Mouse (Mus musculus) limb, embryonic 14.5 days (tissue): ENCODE results near the gene Rab3a. TPM values are rescaled to one million over a fixed set of nuclear protein-coding genes. Genes with fewer than 3 reads are reported as not detected.

Source experiments
- ATAC-seq: fragments of 200-750 bp; cut with Nextera tagmentation; 2 replicates; pipeline ENCODE4 v1.8.0; 2017; ENCODE audit warnings: low read depth, moderate number of reproducible peaks, moderate TSS enrichment; ENCODE audit not compliant: low FRiP score
- DNase-seq: peaks from one replicate; pipeline ENCODE4 v3.0.0-alpha.2; 2015; ENCODE audit warnings: low spot score
- H3K27ac ChIP-seq: fragments of 300-500 bp; sonication (generic); replicated peaks from 2 replicates; pipeline ENCODE4 v1.5.1; 2014; ENCODE audit warnings: low read depth, mild to moderate bottlenecking, low read length, moderate library complexity, mixed read lengths
- H3K27me3 ChIP-seq: fragments of 300-500 bp; sonication (generic); 2 replicates; pipeline ENCODE4 v1.6.1; 2014; ENCODE audit warnings: low read length, mixed read lengths; ENCODE audit not compliant: control insufficient read depth, insufficient read depth
- H3K36me3 ChIP-seq: fragments of 300-500 bp; sonication (generic); 2 replicates; pipeline ENCODE4 v1.6.1; 2014; ENCODE audit warnings: mild to moderate bottlenecking, low read length, moderate library complexity, mixed read lengths; ENCODE audit not compliant: control insufficient read depth, insufficient read depth
- H3K4me1 ChIP-seq: fragments of 300-500 bp; sonication (generic); 2 replicates; pipeline ENCODE4 v1.6.1; 2014; ENCODE audit warnings: antibody characterized with exemption, low read length, mixed read lengths; ENCODE audit not compliant: control insufficient read depth, insufficient read depth
- H3K4me2 ChIP-seq: fragments of 300-500 bp; sonication (generic); replicated peaks from 2 replicates; pipeline ENCODE4 v1.6.1; 2014; ENCODE audit warnings: low read depth, mild to moderate bottlenecking, low read length, moderate library complexity; ENCODE audit not compliant: severe bottlenecking
- H3K4me3 ChIP-seq: fragments of 300-500 bp; sonication (generic); replicated peaks from 2 replicates; pipeline ENCODE4 v1.5.1; 2014; ENCODE audit warnings: low read length
- H3K9ac ChIP-seq: fragments of 300-500 bp; sonication (generic); 2 replicates; pipeline ENCODE4 v1.6.1; 2014; ENCODE audit warnings: mild to moderate bottlenecking, low read depth, low read length, moderate library complexity; ENCODE audit not compliant: severe bottlenecking
- H3K9me3 ChIP-seq: fragments of 300-500 bp; sonication (generic); 2 replicates; pipeline ENCODE4 v1.6.1; 2016; ENCODE audit warnings: low read length; ENCODE audit not compliant: control insufficient read depth
- POLR2A ChIP-seq: fragments of 200-500 bp; IDR thresholded peaks from 2 replicates; pipeline ENCODE4 v1.8.0; 2012; ENCODE audit warnings: inconsistent platforms, mild to moderate bottlenecking, moderate library complexity, borderline replicate concordance; ENCODE audit not compliant: insufficient read depth, insufficient read length; ENCODE audit errors: extremely low read depth
- WGBS: fragments of 180-500 bp; shearing (Covaris S2); extraction: QIAGEN DNeasy Blood & Tissue Kit; methylation state at CpG from one replicate; pipeline ENCODE4 v1.1.7; 2014; 5-methylcytosine and 5-hydroxymethylcytosine counted together
- polyA plus RNA-seq, 2 experiments: library from polyadenylated mRNA; depleted of rRNA in 1 of 2; stranded (reverse) in 1 of 2; unstranded in 1 of 2; fragments of >200 nt; fragmentation: Nextera tagmentation in 1 of 2; extraction: Ambion mirVana in 1 of 2; gene quantifications; 2 replicates each; pipeline versions ENCODE4 v1.2.1 to v1.2.3; 2012 to 2014

The Rab3a gene
- polyA plus RNA-seq, 2 experiments = 20.1 to 27.2 TPM

GRCm38 (mm10) chr8:70798281-70798680 is 43.8 kb downstream of the Rab3a start:
- Histone ChIP-seq H3K4me2 (peak overlapping the region; percentile 93), H3K27ac (no peak overlapping the region), H3K27me3 (peaks cover 24% of the 10 kb centered on the region), H3K4me3 (peak overlapping the region; percentile 54; the same call in 1 of the 2 replicates), H3K9me3 (no peaks in the 10 kb centered on the region), H3K9ac (0 out of 2 replicates have a peak overlapping the region, but pooled peaks have one; percentile 45), H3K36me3 (no peaks in the 10 kb centered on the region), H3K4me1 (peaks cover 3% of the 10 kb centered on the region; the same call in 1 of the 2 replicates)
- no peak for ATAC-seq
- no peak for TF ChIP-seq POLR2A
- WGBS = 16% methylated on average over 15 of the region's 15 CpGs
- no peak for DNase-seq

- Histone ChIP-seq H3K4me2 (no peak overlapping the region), H3K27me3 (peaks cover 39% of the 10 kb centered on the region), H3K4me3 (no peak overlapping the region), H3K36me3 (no peaks in the 10 kb centered on the region), H3K27ac (no peak overlapping the region), H3K4me1 (peaks cover 12% of the 10 kb centered on the region), H3K9ac (no peak overlapping the region), H3K9me3 (no peaks in the 10 kb centered on the region)
- TF ChIP-seq POLR2A = no peak
- ATAC-seq = no peak
- 50% methylated on average over 10 of the region's 10 CpGs for WGBS
- DNase-seq = no peak
These were observed 46.2 kb downstream of the Rab3a start for GRCm38 (mm10) chr8:70800648-70801047.

GRCm38 (mm10) chr8:70801156-70801555 is 46.7 kb downstream of the Rab3a start:
- no peaks in the 10 kb centered on the region for H3K36me3 ChIP-seq
- no peak overlapping the region for H3K27ac ChIP-seq
- H3K9ac ChIP-seq = no peak overlapping the region
- H3K4me3 ChIP-seq = no peak overlapping the region
- ATAC-seq (no peak), DNase-seq (no peak)
- H3K4me2 ChIP-seq = no peak overlapping the region
- peaks cover 12% of the 10 kb centered on the region for H3K4me1 ChIP-seq
- no peak for TF ChIP-seq POLR2A
- peaks cover 39% of the 10 kb centered on the region for H3K27me3 ChIP-seq
- WGBS = 52% methylated on average over 13 of the region's 15 CpGs
- H3K9me3 ChIP-seq = no peaks in the 10 kb centered on the region

DNA sequence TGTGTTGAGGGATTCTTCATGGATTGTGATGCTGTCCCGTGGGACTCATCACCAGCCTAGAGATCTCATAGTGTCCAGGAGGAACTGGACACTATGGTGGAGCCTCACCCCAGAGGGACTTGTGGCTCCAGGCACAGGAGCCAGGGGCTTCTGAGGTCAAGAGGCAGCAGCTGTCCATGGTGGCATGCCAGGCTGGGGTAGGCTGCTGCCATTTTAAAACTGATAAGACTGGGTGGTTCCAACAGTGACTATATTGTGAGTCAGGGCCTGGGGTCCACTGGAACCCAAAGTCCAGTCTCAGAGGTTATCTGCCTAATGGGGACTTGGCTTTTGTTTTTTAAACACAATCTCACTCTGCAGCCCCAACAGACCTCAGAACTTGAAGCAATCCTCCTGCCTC is 47.4 kb downstream of the Rab3a start:
- no peak for DNase-seq
- TF ChIP-seq POLR2A = no peak
- no peak for ATAC-seq
- no peak overlapping the region for H3K4me3 ChIP-seq
- H3K4me1 ChIP-seq = peaks cover 12% of the 10 kb centered on the region
- no peaks in the 10 kb centered on the region for H3K9me3 ChIP-seq
- H3K36me3 ChIP-seq = no peaks in the 10 kb centered on the region
- H3K4me2 ChIP-seq = no peak overlapping the region
- 78% methylated on average over 1 of the region's 1 CpGs for WGBS
- peaks cover 39% of the 10 kb centered on the region for H3K27me3 ChIP-seq
- no peak overlapping the region for H3K9ac ChIP-seq
- no peak overlapping the region for H3K27ac ChIP-seq

DNA sequence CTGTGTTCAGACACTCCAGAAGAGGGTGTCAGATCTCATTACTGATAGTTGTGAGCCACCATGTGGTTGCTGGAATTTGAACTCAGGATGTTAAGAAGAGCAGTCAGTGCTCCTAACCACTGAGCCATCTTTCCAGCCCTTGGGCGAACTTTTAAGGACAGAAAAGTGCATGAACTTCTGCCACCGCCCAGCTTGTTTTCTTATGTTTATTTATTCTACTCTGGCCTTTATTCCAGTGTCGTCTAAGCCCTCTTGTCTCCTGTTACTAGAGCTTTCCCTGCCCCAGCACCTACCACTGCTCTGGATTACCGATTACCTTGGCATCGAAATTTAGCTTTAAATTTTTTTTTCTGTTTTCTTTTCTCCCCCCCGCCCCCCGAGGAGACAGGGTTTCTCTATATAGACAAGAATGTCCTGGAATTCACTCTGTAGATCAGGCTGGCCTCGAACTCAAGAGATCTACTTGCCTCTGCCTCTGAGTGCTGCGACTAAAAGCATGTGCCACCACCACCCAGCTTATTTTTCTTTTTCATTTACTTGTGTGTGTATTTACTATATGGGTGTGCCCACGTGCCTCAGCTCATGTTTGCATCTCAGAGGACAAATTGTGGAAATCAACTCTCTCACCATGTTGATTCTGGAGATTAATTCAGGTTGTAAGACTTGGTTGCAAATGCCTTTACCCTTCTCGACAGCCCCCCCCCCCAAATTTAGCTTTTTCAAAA is 48.5 kb downstream of the Rab3a start:
- ATAC-seq = no peak
- H3K4me3 ChIP-seq = no peak overlapping the region
- H3K9me3 ChIP-seq = no peaks in the 10 kb centered on the region
- H3K27ac ChIP-seq = no peak overlapping the region
- TF ChIP-seq POLR2A = no peak
- H3K4me2 ChIP-seq = no peak overlapping the region
- H3K27me3 ChIP-seq = peaks cover 38% of the 10 kb centered on the region
- 70% methylated on average over 11 of the region's 11 CpGs for WGBS
- H3K4me1 ChIP-seq = peaks cover 11% of the 10 kb centered on the region
- H3K9ac ChIP-seq = no peak overlapping the region
- H3K36me3 ChIP-seq = no peaks in the 10 kb centered on the region
- no peak for DNase-seq
